Mouse (Mus musculus): Measurements from ENCODE around the gene Slc43a2. TPM values are rescaled to one million over a fixed set of nuclear protein-coding genes. Genes with fewer than 3 reads are reported as not detected.

Gene Slc43a2
- polyA plus RNA-seq (2014; fragmentation: Nextera tagmentation; extraction: Ambion mirVana), result 5.5 and 5.9 TPM in 2 replicates

GRCm38 (mm10) chr11:75531469-75532242 is at the start of gene Slc43a2:
Gene Slc43a2, plus strand, starts transcription at chr11:75531694.
- Histone ChIP-seq H3K27me3 (ENCODE audit: control insufficient read depth, insufficient read depth, low read length) (no peaks in the 10 kb centered on the region), H3K4me1 (replicated peaks; ENCODE audit: control insufficient read depth, insufficient read depth, low read length) (peaks cover 7% of the 10 kb centered on the region; the same call in 1 of the 2 replicates), H3K36me3 (ENCODE audit: control insufficient read depth, insufficient read depth, low read length) (no peaks in the 10 kb centered on the region), H3K4me2 (replicated peaks; ENCODE audit: low read depth, low read length) (peak within 1 kb of the TSS; percentile 98), H3K9me3 (ENCODE audit: control insufficient read depth, low read length) (no peaks in the 10 kb centered on the region), H3K27ac (ENCODE audit: low read depth, low read length) (peak within 1 kb of the TSS; percentile 93), H3K9ac (ENCODE audit: low read depth, low read length) (peak within 1 kb of the TSS; percentile 97), H3K4me3 (ENCODE audit: low read depth, low read length) (peak within 1 kb of the TSS; percentile 78)
- DNase-seq (ENCODE audit: low spot score), result peak; percentile 97
- peak; percentile 95 for ATAC-seq (ENCODE audit: low FRiP score)
- under 1% methylated on average over 62 of the region's 62 CpGs for WGBS

GRCm38 (mm10) chr11:75486192-75486591 is 45.3 kb upstream of the Slc43a2 start:
- H3K9ac ChIP-seq (ENCODE audit: low read depth, low read length), result no peak overlapping the region
- no peaks in the 10 kb centered on the region for H3K9me3 ChIP-seq (ENCODE audit: control insufficient read depth, low read length)
- DNase-seq (ENCODE audit: low spot score), result no peak
- no peaks in the 10 kb centered on the region for H3K27me3 ChIP-seq (ENCODE audit: control insufficient read depth, insufficient read depth, low read length)
- H3K4me2 ChIP-seq (replicated peaks; ENCODE audit: low read depth, low read length), result no peak overlapping the region
- WGBS, result 19% methylated on average over 3 of the region's 3 CpGs
- peak; percentile 30 for ATAC-seq (ENCODE audit: low FRiP score)
- H3K27ac ChIP-seq (ENCODE audit: low read depth, low read length), result no peak overlapping the region
- H3K4me1 ChIP-seq (replicated peaks; ENCODE audit: control insufficient read depth, insufficient read depth, low read length), result peaks cover 6% of the 10 kb centered on the region
- peaks cover 9% of the 10 kb centered on the region for H3K36me3 ChIP-seq (ENCODE audit: control insufficient read depth, insufficient read depth, low read length)
- H3K4me3 ChIP-seq (ENCODE audit: low read depth, low read length), result peak overlapping the region; percentile 94; the same call in 1 of the 2 replicates

- Histone ChIP-seq H3K27me3 (ENCODE audit: control insufficient read depth, insufficient read depth, low read length) (no peaks in the 10 kb centered on the region), H3K9ac (ENCODE audit: low read depth, low read length) (peak within 1 kb of the TSS; percentile 91), H3K4me2 (replicated peaks; ENCODE audit: low read depth, low read length) (peak within 1 kb of the TSS; percentile 92), H3K4me1 (replicated peaks; ENCODE audit: control insufficient read depth, insufficient read depth, low read length) (peaks cover 6% of the 10 kb centered on the region), H3K36me3 (ENCODE audit: control insufficient read depth, insufficient read depth, low read length) (peaks cover 14% of the 10 kb centered on the region), H3K27ac (ENCODE audit: low read depth, low read length) (peak within 1 kb of the TSS; percentile 56; the same call in 1 of the 2 replicates), H3K4me3 (ENCODE audit: low read depth, low read length) (peak within 1 kb of the TSS; percentile 94), H3K9me3 (ENCODE audit: control insufficient read depth, low read length) (no peaks in the 10 kb centered on the region)
- peak; percentile 100 for ATAC-seq (ENCODE audit: low FRiP score)
- DNase-seq (ENCODE audit: low spot score), result peak; percentile 98
- under 1% methylated on average over 52 of the region's 52 CpGs for WGBS
Observed at GRCm38 (mm10) chr11:75486601-75487285, 44.8 kb upstream of the Slc43a2 start, which contains the start of gene Prpf8. Gene Prpf8, plus strand, starts transcription at chr11:75486816.

GRCm38 (mm10) chr11:75487496-75487895 is 44.0 kb upstream of the Slc43a2 start:
- Histone ChIP-seq H3K36me3 (ENCODE audit: control insufficient read depth, insufficient read depth, low read length) (peaks cover 22% of the 10 kb centered on the region), H3K27me3 (ENCODE audit: control insufficient read depth, insufficient read depth, low read length) (no peaks in the 10 kb centered on the region), H3K27ac (ENCODE audit: low read depth, low read length) (no peak overlapping the region), H3K4me2 (replicated peaks; ENCODE audit: low read depth, low read length) (peak overlapping the region; percentile 92), H3K9ac (ENCODE audit: low read depth, low read length) (peak overlapping the region; percentile 91), H3K4me1 (replicated peaks; ENCODE audit: control insufficient read depth, insufficient read depth, low read length) (peaks cover 6% of the 10 kb centered on the region), H3K9me3 (ENCODE audit: control insufficient read depth, low read length) (no peaks in the 10 kb centered on the region), H3K4me3 (ENCODE audit: low read depth, low read length) (peak overlapping the region; percentile 94)
- 50% methylated on average over 6 of the region's 6 CpGs for WGBS
- DNase-seq (ENCODE audit: low spot score) (no peak), ATAC-seq (ENCODE audit: low FRiP score) (no peak)

- DNase-seq (ENCODE audit: low spot score), result no peak
- peaks cover 41% of the 10 kb centered on the region for H3K36me3 ChIP-seq (ENCODE audit: control insufficient read depth, insufficient read depth, low read length)
- H3K4me1 ChIP-seq (replicated peaks; ENCODE audit: control insufficient read depth, insufficient read depth, low read length), result no peaks in the 10 kb centered on the region
- no peak overlapping the region for H3K4me3 ChIP-seq (ENCODE audit: low read depth, low read length)
- H3K27me3 ChIP-seq (ENCODE audit: control insufficient read depth, insufficient read depth, low read length), result no peaks in the 10 kb centered on the region
- H3K27ac ChIP-seq (ENCODE audit: low read depth, low read length), result no peak overlapping the region
- ATAC-seq (ENCODE audit: low FRiP score), result no peak
- no peak overlapping the region for H3K4me2 ChIP-seq (replicated peaks; ENCODE audit: low read depth, low read length)
- H3K9ac ChIP-seq (ENCODE audit: low read depth, low read length), result no peak overlapping the region
- no peaks in the 10 kb centered on the region for H3K9me3 ChIP-seq (ENCODE audit: control insufficient read depth, low read length)
- WGBS, result 96% methylated on average over 10 of the region's 10 CpGs
Observed at GRCm38 (mm10) chr11:75494296-75495049, 37.0 kb upstream of the Slc43a2 start.

GRCm38 (mm10) chr11:75498126-75498525 is 33.4 kb upstream of the Slc43a2 start:
- Histone ChIP-seq H3K4me1 (replicated peaks; ENCODE audit: control insufficient read depth, insufficient read depth, low read length) (no peaks in the 10 kb centered on the region), H3K27me3 (ENCODE audit: control insufficient read depth, insufficient read depth, low read length) (no peaks in the 10 kb centered on the region), H3K27ac (ENCODE audit: low read depth, low read length) (no peak overlapping the region), H3K4me2 (replicated peaks; ENCODE audit: low read depth, low read length) (no peak overlapping the region), H3K9me3 (ENCODE audit: control insufficient read depth, low read length) (no peaks in the 10 kb centered on the region), H3K4me3 (ENCODE audit: low read depth, low read length) (no peak overlapping the region), H3K36me3 (ENCODE audit: control insufficient read depth, insufficient read depth, low read length) (peaks cover 44% of the 10 kb centered on the region), H3K9ac (ENCODE audit: low read depth, low read length) (no peak overlapping the region)
- ATAC-seq (ENCODE audit: low FRiP score) (no peak), DNase-seq (ENCODE audit: low spot score) (no peak)
- 76% methylated on average over 1 of the region's 1 CpGs for WGBS

GRCm38 (mm10) chr11:75508162-75508561 is 23.3 kb upstream of the Slc43a2 start:
- Histone ChIP-seq H3K27ac (ENCODE audit: low read depth, low read length) (no peak overlapping the region), H3K4me3 (ENCODE audit: low read depth, low read length) (no peak overlapping the region), H3K4me1 (replicated peaks; ENCODE audit: control insufficient read depth, insufficient read depth, low read length) (peaks cover 4% of the 10 kb centered on the region; the same call in 1 of the 2 replicates), H3K4me2 (replicated peaks; ENCODE audit: low read depth, low read length) (no peak overlapping the region), H3K9me3 (ENCODE audit: control insufficient read depth, low read length) (no peaks in the 10 kb centered on the region), H3K36me3 (ENCODE audit: control insufficient read depth, insufficient read depth, low read length) (peaks cover 32% of the 10 kb centered on the region), H3K27me3 (ENCODE audit: control insufficient read depth, insufficient read depth, low read length) (no peaks in the 10 kb centered on the region), H3K9ac (ENCODE audit: low read depth, low read length) (no peak overlapping the region)
- ATAC-seq (ENCODE audit: low FRiP score) (no peak), DNase-seq (ENCODE audit: low spot score) (no peak)
- WGBS, result 93% methylated on average over 4 of the region's 4 CpGs

GRCm38 (mm10) chr11:75508904-75509303 is 22.6 kb upstream of the Slc43a2 start:
- Histone ChIP-seq H3K27ac (ENCODE audit: low read depth, low read length) (no peak overlapping the region), H3K4me1 (replicated peaks; ENCODE audit: control insufficient read depth, insufficient read depth, low read length) (peaks cover 4% of the 10 kb centered on the region; the same call in 1 of the 2 replicates), H3K9ac (ENCODE audit: low read depth, low read length) (no peak overlapping the region), H3K4me2 (replicated peaks; ENCODE audit: low read depth, low read length) (no peak overlapping the region), H3K9me3 (ENCODE audit: control insufficient read depth, low read length) (no peaks in the 10 kb centered on the region), H3K36me3 (ENCODE audit: control insufficient read depth, insufficient read depth, low read length) (peaks cover 27% of the 10 kb centered on the region), H3K4me3 (ENCODE audit: low read depth, low read length) (no peak overlapping the region), H3K27me3 (ENCODE audit: control insufficient read depth, insufficient read depth, low read length) (no peaks in the 10 kb centered on the region)
- DNase-seq (ENCODE audit: low spot score) (no peak), ATAC-seq (ENCODE audit: low FRiP score) (no peak)
- WGBS, result 78% methylated on average over 8 of the region's 8 CpGs
